Mouse (Mus musculus): ENCODE data around the gene Mlxip.

DNA sequence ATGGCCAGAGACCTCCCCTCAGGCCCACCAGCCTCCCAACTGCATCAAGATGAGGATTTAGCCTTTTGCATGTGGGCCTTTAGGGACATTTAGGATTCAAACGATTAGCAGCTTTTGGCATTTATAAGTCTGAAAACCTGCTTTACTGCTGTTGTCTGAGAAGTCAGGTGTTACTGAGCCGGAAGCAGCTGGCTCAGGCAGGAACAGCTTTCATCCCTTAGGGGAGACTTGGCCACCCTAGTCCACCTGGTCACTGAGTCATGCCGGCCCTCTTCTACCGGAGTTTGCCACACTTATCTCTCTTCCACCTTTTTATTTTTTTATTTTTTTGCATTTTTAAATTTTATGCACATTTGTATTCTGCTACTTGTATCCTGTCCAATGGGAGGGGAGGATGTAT lies 37.3 kb upstream of the Mlxip start:
- no peak for TF ChIP-seq CTCF (IDR thresholded peaks at IDR 0.05; ENCODE audit: insufficient read depth, low read length)
- no peak for TF ChIP-seq POLR2A (IDR thresholded peaks at IDR 0.05; ENCODE audit: borderline replicate concordance, extremely low read depth, low read depth, low read length)
